Mouse (Mus musculus): ENCODE data around the gene Usp29.

DNA sequence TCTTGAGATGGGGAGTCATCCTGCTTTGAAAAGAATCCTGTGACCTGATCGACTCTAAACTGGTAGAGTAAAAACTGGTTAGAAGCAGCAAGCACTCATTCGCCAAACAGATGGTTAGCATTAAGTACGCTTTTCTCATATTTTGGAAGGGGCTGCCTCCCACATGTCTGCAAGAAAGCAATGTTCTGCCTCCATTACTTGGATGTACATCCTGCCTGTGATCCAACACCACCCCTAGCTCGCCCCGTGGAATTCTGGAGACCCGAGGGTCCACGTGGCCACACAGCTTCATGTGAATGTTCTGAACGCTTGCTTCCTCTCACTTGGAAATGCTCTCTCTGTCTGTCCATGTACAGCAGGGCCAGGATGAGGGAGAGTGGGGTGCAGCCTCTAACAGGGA is 173.1 kb downstream of the Usp29 start:
- TF ChIP-seq CTCF (IDR thresholded peaks at IDR 0.05; ENCODE audit: low read depth) = no peak
- TF ChIP-seq EP300 (IDR thresholded peaks at IDR 0.05; ENCODE audit: low read depth) = no peak

Data from liver, embryonic 14.5 days (tissue).